Mouse (Mus musculus) testis, adult 2 months (tissue): ENCODE results near the gene Bbs9.

ENCODE experiments used
- CTCF ChIP-seq: fragments of 200-500 bp; IDR thresholded peaks from 2 replicates; pipeline ENCODE4 v1.5.1; 2012; ENCODE audit warnings: low read depth, mild to moderate bottlenecking, inconsistent platforms, low read length, moderate library complexity; ENCODE audit not compliant: control insufficient read depth, insufficient read depth, insufficient replicate concordance
- POLR2A ChIP-seq: fragments of 200-500 bp; IDR thresholded peaks from 2 replicates; pipeline ENCODE4 v1.6.1; 2012; ENCODE audit warnings: low read depth, mild to moderate bottlenecking, inconsistent platforms, low read length, moderate library complexity; ENCODE audit not compliant: control insufficient read depth

DNA sequence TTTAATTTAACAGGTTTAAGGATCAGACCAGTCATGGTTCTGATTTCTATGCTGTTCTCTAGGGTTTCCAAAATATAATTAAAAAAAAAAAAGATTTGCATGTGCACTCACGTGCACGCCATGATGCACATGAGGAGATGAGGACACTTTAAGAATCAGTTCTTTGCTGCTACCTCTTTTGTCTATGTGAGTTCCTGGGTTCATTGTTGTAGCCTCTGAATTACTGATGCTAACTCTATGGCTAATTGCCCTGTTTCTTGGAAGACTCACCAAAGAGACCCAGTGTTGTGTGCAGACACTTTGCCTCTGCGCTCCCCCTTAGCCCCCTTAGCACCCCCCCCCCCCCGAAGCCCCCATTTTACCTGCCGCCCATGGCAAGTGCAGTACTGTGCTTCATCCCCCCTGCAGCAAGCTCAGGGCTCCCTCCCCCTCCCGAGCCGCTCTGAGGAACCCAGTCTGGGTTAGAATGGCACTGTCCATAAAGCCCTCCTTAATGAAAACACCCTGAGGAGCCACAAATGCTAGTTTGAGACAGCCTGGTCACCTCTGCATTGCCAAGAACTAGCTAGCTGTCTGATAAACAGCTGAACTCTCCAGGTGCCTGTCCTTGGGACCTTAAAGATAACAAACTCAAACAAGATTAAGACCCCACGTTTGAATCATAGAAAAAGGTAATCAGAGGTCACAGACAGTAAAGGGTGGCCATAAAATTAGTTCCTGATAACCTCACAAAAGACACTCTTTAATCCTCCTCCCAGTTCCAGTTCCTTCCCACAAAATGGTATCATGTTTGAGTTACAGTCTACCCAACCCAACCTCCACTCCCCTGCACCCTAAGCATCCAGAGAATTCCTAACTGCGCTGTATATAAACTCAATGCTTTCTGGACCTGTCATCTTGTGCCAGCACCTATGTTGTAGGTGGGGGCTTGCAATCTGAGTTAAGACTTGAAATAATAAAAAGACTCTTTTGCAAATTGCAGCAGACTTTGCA is 69.1 kb downstream of the Bbs9 start:
- no peak for TF ChIP-seq CTCF
- TF ChIP-seq POLR2A = no peak
